Mouse (Mus musculus) midbrain, embryonic 10.5 days (tissue): ENCODE data around the gene Dnajb6. TPM values are rescaled to one million over a fixed set of nuclear protein-coding genes. Genes with fewer than 3 reads are reported as not detected.

Experiments used
- polyA plus RNA-seq: library from polyadenylated mRNA; unstranded; fragments of >200 nt; fragmentation: Nextera tagmentation; extraction: Ambion mirVana; gene quantifications from 2 replicates; pipeline ENCODE4 v1.2.1, GENCODE M21; 2016

Gene Dnajb6
- polyA plus RNA-seq, 1 experiment from 2014 or later: 173 TPM

Other genes with a start within 250 kb of the Dnajb6 start
- 16.1 and 20.8 TPM in 2 replicates for gene Ube3c, start 166.4 kb upstream of the Dnajb6 start, polyA plus RNA-seq
- gene Gm5129, start 248 bp downstream of the Dnajb6 start, polyA plus RNA-seq: not detected in 2 replicates